Mouse (Mus musculus) forebrain, embryonic 16.5 days (tissue): ENCODE data around the gene Akt3. TPM values are rescaled to one million over a fixed set of nuclear protein-coding genes. Genes with fewer than 3 reads are reported as not detected.

Experiments used
- ATAC-seq: fragments of 200-750 bp; cut with Nextera tagmentation; 2 replicates; pipeline ENCODE4 v1.8.0; 2017; ENCODE audit warnings: mild to moderate bottlenecking, moderate library complexity
- H3K27ac ChIP-seq: fragments of 300-500 bp; sonication (generic); 2 replicates; pipeline ENCODE4 v1.5.1; 2014; ENCODE audit warnings: low read length, control low read depth
- H3K27me3 ChIP-seq: fragments of 300-500 bp; sonication (generic); replicated peaks from 2 replicates; pipeline ENCODE4 v1.6.1; 2014; ENCODE audit warnings: low read length; ENCODE audit not compliant: control insufficient read depth, insufficient read depth
- H3K36me3 ChIP-seq: fragments of 300-500 bp; sonication (generic); 2 replicates; pipeline ENCODE4 v1.6.1; 2014; ENCODE audit not compliant: control insufficient read depth, insufficient read depth
- H3K4me1 ChIP-seq: fragments of 300-500 bp; sonication (generic); replicated peaks from 2 replicates; pipeline ENCODE4 v1.6.1; 2014; ENCODE audit warnings: low read length; ENCODE audit not compliant: control insufficient read depth, insufficient read depth
- H3K4me2 ChIP-seq: fragments of 300-500 bp; sonication (generic); 2 replicates; pipeline ENCODE4 v1.6.1; 2014; ENCODE audit warnings: mild to moderate bottlenecking, low read length, control low read depth
- H3K4me3 ChIP-seq: fragments of 300-500 bp; sonication (generic); replicated peaks from 2 replicates; pipeline ENCODE4 v1.5.1; 2014; ENCODE audit warnings: mild to moderate bottlenecking, low read length, control low read depth
- H3K9ac ChIP-seq: fragments of 300-500 bp; sonication (generic); replicated peaks from 2 replicates; pipeline ENCODE4 v1.6.1; 2014; ENCODE audit warnings: low read depth, low read length, control low read depth
- H3K9me3 ChIP-seq: fragments of 300-500 bp; sonication (generic); 2 replicates; pipeline ENCODE4 v1.6.1; 2016; ENCODE audit warnings: low read length; ENCODE audit not compliant: control insufficient read depth
- WGBS: fragments of 180-500 bp; shearing (Covaris S2); extraction: QIAGEN DNeasy Blood & Tissue Kit; methylation state at CpG from one replicate; pipeline ENCODE4 v1.1.7; 2014; 5-methylcytosine and 5-hydroxymethylcytosine counted together
- polyA plus RNA-seq: library from polyadenylated mRNA; unstranded; fragments of >200 nt; fragmentation: Nextera tagmentation; extraction: Ambion mirVana; gene quantifications from 2 replicates; pipeline ENCODE4 v1.2.1, GENCODE M21; 2015

Akt3 gene
- polyA plus RNA-seq, 1 experiment from 2014 or later = 40.6 TPM

DNA sequence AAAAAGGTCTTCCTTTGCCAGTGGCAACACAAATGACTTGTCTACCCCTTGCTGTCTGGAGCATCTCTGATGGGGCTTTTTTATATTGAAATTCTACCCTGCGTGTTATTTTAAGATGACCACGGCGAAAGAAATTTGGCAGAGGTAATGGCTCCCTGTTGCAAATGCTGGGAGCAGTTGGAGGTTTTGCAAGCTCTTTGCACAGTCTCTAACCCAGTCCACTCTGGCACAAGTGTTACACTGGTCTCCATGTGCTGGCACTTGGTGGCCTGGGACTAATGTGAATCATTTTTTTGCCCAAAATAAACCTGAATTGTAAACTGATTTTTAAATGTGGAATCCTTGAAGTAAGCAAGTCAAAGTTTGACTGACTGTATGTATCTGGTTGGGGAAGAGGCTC is 244.2 kb downstream of the Akt3 start:
- ATAC-seq = no peak
- WGBS = 87% methylated on average over 3 of the region's 3 CpGs
- H3K9ac ChIP-seq = no peak overlapping the region
- no peaks in the 10 kb centered on the region for H3K9me3 ChIP-seq
- H3K27me3 ChIP-seq = no peaks in the 10 kb centered on the region
- H3K4me3 ChIP-seq = no peak overlapping the region
- H3K4me2 ChIP-seq = no peak overlapping the region
- H3K4me1 ChIP-seq = peaks cover 38% of the 10 kb centered on the region
- no peaks in the 10 kb centered on the region for H3K36me3 ChIP-seq
- peak overlapping the region; percentile 20; the same call in 1 of the 2 replicates for H3K27ac ChIP-seq

DNA sequence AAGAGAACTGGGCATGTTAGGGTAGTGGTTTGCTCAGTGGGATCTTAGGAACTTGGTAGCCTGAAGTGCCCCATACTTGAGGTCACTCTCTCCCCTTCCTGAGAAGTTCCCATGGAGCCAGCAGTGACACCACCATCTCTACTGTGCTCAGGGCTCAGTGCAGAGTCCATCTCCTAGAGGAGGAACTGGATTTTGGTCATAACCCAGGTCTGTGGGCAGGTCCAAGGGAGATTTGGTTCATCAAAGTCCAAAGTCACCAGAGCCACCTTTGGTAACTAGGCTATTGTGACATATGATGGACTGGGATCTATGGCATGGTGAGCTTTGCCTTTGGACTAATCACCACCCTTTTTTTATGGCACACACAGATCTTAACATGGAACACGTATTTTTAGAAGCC is 244.7 kb downstream of the Akt3 start:
- Histone ChIP-seq H3K27me3 (no peaks in the 10 kb centered on the region), H3K27ac (no peak overlapping the region), H3K4me1 (peaks cover 38% of the 10 kb centered on the region), H3K9ac (no peak overlapping the region), H3K4me3 (no peak overlapping the region), H3K4me2 (no peak overlapping the region), H3K9me3 (no peaks in the 10 kb centered on the region), H3K36me3 (no peaks in the 10 kb centered on the region)
- 91% methylated on average over 1 of the region's 1 CpGs for WGBS
- no peak for ATAC-seq

- 69% methylated on average over 3 of the region's 3 CpGs for WGBS
- no peak overlapping the region for H3K9ac ChIP-seq
- no peak overlapping the region for H3K4me2 ChIP-seq
- ATAC-seq = no peak
- no peak overlapping the region for H3K4me3 ChIP-seq
- no peaks in the 10 kb centered on the region for H3K9me3 ChIP-seq
- no peaks in the 10 kb centered on the region for H3K36me3 ChIP-seq
- H3K27me3 ChIP-seq = no peaks in the 10 kb centered on the region
- H3K4me1 ChIP-seq = peaks cover 38% of the 10 kb centered on the region
- H3K27ac ChIP-seq = no peak overlapping the region
These were observed 245.2 kb downstream of the Akt3 start for GRCm38 (mm10) chr1:177012774-177013173.

DNA sequence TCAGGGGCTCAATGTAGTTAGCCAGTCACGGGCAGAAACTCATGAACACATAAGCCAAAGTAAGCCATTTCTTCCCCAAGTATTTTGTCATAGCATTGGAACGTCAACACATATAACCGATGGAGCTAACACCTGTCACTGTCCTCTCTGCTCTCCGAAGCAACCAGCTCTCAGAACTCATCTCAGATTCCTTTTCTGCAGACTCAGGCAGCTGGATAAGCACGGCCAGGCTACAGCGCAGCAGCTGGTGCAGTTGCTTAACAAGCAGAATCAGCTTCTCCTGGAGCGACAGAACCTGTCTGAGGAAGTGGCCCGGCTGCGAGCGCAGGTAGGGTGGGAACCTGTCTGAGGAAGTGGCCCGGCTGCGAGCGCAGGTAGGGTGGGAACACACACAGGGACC is 246.3 kb downstream of the Akt3 start:
- 89% methylated on average over 13 of the region's 13 CpGs for WGBS
- no peak overlapping the region for H3K9ac ChIP-seq
- no peak overlapping the region for H3K4me2 ChIP-seq
- no peak overlapping the region; the same call in 1 of the 2 replicates for H3K27ac ChIP-seq
- 0 out of 2 replicates have a peak, but pooled peaks have one; percentile 1 for ATAC-seq
- peaks cover 37% of the 10 kb centered on the region for H3K4me1 ChIP-seq
- no peaks in the 10 kb centered on the region for H3K27me3 ChIP-seq
- no peak overlapping the region for H3K4me3 ChIP-seq
- H3K36me3 ChIP-seq = no peaks in the 10 kb centered on the region
- no peaks in the 10 kb centered on the region for H3K9me3 ChIP-seq

DNA sequence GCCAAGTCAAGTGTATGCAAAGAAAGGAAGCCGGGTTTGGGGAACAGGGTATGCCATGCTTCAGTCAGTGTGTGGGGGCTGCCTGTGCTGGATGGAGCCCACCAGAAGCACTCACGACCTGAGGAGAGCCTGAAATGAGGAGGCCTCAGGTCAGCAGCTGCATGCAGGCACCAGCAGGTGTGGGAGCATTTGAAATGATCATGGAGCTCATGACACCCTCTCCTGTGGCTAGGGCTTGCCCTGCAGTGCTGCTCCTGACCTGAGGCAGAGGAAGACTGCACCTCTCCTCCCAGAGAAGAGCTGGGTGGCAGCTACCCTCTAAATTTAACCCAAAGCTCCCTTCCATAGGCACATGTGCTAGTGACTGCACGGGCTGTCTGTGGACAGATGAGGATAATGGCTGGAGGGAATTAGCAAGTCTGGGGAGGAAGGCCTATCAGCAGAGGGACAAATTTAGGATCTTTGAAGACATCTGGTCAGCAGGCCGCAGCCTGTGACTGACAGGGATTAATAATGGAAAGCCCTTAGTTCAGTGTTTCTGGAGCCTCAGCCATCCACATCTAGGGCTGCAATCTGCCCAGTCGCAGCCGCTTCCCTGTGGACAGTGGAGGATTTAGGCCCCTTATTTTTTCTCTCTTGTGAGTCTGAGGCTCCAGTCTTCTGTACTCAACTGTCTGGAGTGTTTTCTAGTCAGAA is 247.2 kb downstream of the Akt3 start:
- ATAC-seq = no peak
- Histone ChIP-seq H3K9me3 (no peaks in the 10 kb centered on the region), H3K9ac (no peak overlapping the region), H3K27me3 (no peaks in the 10 kb centered on the region), H3K4me3 (no peak overlapping the region), H3K27ac (no peak overlapping the region), H3K36me3 (no peaks in the 10 kb centered on the region), H3K4me2 (no peak overlapping the region), H3K4me1 (peaks cover 28% of the 10 kb centered on the region)
- 44% methylated on average over 6 of the region's 6 CpGs for WGBS

- Histone ChIP-seq H3K4me3 (no peak overlapping the region), H3K4me2 (no peak overlapping the region), H3K36me3 (no peaks in the 10 kb centered on the region), H3K27ac (no peak overlapping the region), H3K9me3 (no peaks in the 10 kb centered on the region), H3K27me3 (no peaks in the 10 kb centered on the region), H3K9ac (no peak overlapping the region), H3K4me1 (peaks cover 23% of the 10 kb centered on the region)
- 15% methylated on average over 3 of the region's 3 CpGs for WGBS
- peak; percentile 19; the same call in 1 of the 2 replicates for ATAC-seq
These were observed 248.0 kb downstream of the Akt3 start for GRCm38 (mm10) chr1:177010041-177010440.

GRCm38 (mm10) chr1:177008777-177009176 is 249.2 kb downstream of the Akt3 start:
- Histone ChIP-seq H3K4me2 (no peak overlapping the region), H3K27ac (no peak overlapping the region), H3K36me3 (no peaks in the 10 kb centered on the region), H3K9me3 (no peaks in the 10 kb centered on the region), H3K4me1 (peaks cover 19% of the 10 kb centered on the region), H3K27me3 (no peaks in the 10 kb centered on the region), H3K4me3 (no peak overlapping the region), H3K9ac (no peak overlapping the region)
- ATAC-seq = no peak
- 70% methylated on average over 1 of the region's 1 CpGs for WGBS

GRCm38 (mm10) chr1:177007405-177007804 is 250.6 kb downstream of the Akt3 start:
- Histone ChIP-seq H3K36me3 (no peaks in the 10 kb centered on the region), H3K27me3 (no peaks in the 10 kb centered on the region), H3K4me2 (no peak overlapping the region), H3K4me1 (peaks cover 26% of the 10 kb centered on the region), H3K9me3 (no peaks in the 10 kb centered on the region), H3K4me3 (no peak overlapping the region), H3K9ac (no peak overlapping the region), H3K27ac (no peak overlapping the region)
- WGBS = 82% methylated on average over 3 of the region's 3 CpGs
- ATAC-seq = no peak

DNA sequence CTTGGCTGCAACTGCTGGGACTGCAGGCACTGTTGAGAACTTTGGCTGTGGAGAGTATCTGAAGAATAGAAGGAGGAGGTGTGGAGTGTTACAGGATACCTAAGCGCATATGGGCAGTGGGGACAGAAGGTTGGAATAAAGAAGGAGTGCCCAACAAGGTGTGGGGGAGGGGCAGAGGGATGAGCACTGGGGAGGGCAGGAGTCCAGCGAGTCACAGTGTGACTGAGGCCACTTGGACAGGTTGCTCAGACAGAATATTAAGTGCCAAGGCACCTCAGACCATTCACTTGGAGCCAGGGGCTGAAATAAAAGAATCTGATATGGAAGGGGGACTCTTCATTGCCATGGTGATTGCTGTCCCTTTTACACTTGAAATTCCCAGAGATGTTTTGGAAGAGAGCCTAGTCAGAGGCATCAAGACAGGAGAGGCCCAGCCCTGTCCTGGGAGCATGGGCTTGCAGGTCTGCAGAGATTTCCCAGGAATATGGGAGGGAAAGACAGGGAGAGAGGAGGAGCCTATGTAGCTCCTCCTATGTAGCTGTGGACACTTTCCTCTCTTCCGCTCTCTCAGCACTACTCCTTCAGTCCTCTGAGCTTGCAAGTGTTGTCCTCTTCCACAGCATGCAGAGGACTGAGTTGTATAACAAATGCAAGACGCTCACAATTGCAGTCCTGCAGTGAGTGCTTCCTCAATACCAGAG is 253.8 kb downstream of the Akt3 start:
- peaks cover 26% of the 10 kb centered on the region for H3K4me1 ChIP-seq
- H3K9me3 ChIP-seq = no peaks in the 10 kb centered on the region
- ATAC-seq = peak; percentile 18; the same call in 1 of the 2 replicates
- H3K27me3 ChIP-seq = no peaks in the 10 kb centered on the region
- H3K9ac ChIP-seq = no peak overlapping the region
- no peaks in the 10 kb centered on the region for H3K36me3 ChIP-seq
- H3K27ac ChIP-seq = no peak overlapping the region
- no peak overlapping the region for H3K4me3 ChIP-seq
- WGBS = 55% methylated on average over 4 of the region's 4 CpGs
- H3K4me2 ChIP-seq = no peak overlapping the region
